Mouse (Mus musculus) cortical plate, adult 2 months (tissue): ENCODE measurements around the gene Stat5b. TPM values are rescaled to one million over a fixed set of nuclear protein-coding genes. Genes with fewer than 3 reads are reported as not detected.
"Not testable (repeated sequence)": the region's sequence is repeated elsewhere in the genome, so short reads cannot be mapped to it uniquely, and the experiment has no call there.

Source experiments
- H3K27ac ChIP-seq: fragments of 200-500 bp; 2 replicates; pipeline ENCODE4 v1.5.1; 2012; ENCODE audit warnings: low read length, control low read depth, inconsistent platforms; ENCODE audit not compliant: insufficient read depth
- H3K4me1 ChIP-seq: fragments of 200-500 bp; 2 replicates; pipeline ENCODE4 v1.6.1; 2011; ENCODE audit warnings: low read length; ENCODE audit not compliant: control insufficient read depth, insufficient read depth
- H3K4me3 ChIP-seq: fragments of 200-500 bp; 2 replicates; pipeline ENCODE4 v1.5.1; 2011; ENCODE audit warnings: mild to moderate bottlenecking, low read length, control low read depth; ENCODE audit not compliant: insufficient read depth
- CTCF ChIP-seq: fragments of 200-500 bp; IDR thresholded peaks from 2 replicates; pipeline ENCODE4 v1.5.1; 2011; ENCODE audit warnings: mild to moderate bottlenecking, control low read depth, low read length; ENCODE audit not compliant: insufficient read depth; ENCODE audit errors: extremely low read depth
- POLR2A ChIP-seq: fragments of 200-500 bp; IDR thresholded peaks from 2 replicates; pipeline ENCODE4 v1.6.1; 2011; ENCODE audit warnings: mild to moderate bottlenecking, low read length, control low read depth; ENCODE audit not compliant: insufficient read depth; ENCODE audit errors: extremely low read depth
- polyA plus RNA-seq: library from polyadenylated mRNA; depleted of rRNA; stranded (reverse); fragments of >200 nt; gene quantifications from 2 replicates; pipeline ENCODE4 v1.2.3, GENCODE M21; 2012

Stat5b gene
- polyA plus RNA-seq, 1 experiment: 19.7 TPM

DNA sequence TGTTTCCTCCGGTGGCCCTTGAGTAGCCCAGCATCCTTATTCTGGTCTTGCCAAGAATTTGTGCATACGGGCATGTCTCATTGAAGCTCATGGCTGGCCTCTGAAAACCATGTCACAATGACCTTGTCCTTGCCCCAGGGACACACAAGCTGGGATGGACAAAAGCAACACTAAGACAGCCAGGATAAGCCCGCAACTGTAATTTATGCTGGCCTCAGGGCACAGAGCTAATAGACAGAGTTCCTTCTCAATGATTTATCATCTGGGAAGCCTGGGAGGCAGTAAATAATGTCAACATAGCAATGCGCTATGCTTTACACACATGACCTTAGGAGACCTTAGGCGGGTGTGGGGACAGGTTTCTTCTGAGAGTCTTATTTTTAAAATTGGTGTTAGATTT, 51.1 kb downstream of the Stat5b start:
- no peak overlapping the region for H3K4me3 ChIP-seq
- no peak overlapping the region for H3K27ac ChIP-seq
- no peaks in the 10 kb centered on the region for H3K4me1 ChIP-seq
- TF ChIP-seq CTCF (no peak), POLR2A (no peak)

DNA sequence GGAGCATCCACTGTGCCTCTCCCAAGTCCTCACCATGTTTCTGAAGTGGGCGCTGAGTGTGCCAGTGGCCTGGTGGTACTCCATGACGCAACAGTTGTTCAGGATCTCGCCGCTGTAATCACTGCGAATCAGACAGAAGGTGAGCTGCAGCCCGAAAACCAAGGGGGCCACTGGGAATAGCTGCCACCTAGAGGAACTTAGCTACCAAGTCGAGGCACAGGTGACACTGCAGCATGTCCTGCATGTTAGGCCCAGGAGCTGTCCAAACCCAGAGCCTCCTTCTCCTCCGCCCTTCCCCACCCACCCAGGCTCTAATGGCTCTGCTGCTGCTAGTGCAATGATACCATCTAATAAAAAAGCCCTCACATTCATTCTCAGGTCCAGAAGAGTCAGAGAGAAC, 53.9 kb downstream of the Stat5b start:
- no peak for TF ChIP-seq POLR2A
- no peak for TF ChIP-seq CTCF
- no peak overlapping the region for H3K4me3 ChIP-seq
- no peaks in the 10 kb centered on the region for H3K4me1 ChIP-seq
- H3K27ac ChIP-seq: no peak overlapping the region

DNA sequence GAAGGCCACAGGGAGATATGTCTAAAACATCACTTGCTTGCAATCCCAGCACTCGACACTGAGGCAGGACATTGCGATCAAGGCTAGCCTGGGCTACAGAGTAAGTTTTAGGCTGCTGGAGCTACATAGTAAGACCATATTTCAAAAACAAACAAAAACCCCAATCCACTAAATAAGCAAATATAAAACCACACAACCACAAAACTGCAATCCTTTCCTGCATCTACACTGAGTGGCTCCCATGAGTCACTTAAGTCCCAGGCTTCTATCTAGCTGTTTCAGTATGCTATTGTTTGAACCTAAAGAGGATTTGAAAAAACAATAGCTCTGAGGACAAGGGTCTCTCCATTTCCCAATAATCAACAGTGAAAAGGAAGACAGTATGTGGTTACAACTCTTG, 55.1 kb downstream of the Stat5b start:
- no peak for TF ChIP-seq CTCF
- TF ChIP-seq POLR2A: no peak
- no peak overlapping the region for H3K27ac ChIP-seq
- H3K4me1 ChIP-seq: no peaks in the 10 kb centered on the region
- H3K4me3 ChIP-seq: no peak overlapping the region

DNA sequence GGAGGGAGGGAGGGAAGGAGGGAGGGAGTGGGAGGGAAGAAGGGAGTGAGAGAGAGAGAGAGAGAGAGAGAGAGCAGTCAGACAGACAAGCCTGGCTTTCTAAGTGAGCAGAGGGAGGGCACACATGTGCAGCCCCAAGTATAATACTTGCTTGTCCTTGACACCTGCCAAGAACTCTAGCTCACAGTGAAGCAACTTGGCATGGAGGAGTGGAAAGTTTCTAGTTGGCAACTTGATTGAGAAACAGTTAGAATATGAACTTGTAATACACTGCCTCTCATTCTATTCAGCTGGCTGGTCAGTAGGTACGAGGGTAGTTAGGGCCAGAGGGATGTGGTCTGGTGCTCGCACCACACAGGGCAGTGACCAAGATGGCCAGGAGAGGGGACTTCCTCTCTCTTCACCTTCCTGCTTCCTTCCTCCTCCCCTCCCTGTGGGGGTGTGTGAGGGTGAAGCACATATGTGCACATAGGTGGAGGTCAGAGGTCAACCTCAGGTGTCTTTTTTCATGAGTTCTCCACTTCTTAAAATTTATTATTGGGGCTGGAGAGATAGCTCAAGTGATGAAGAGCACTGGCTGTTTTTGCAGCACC, 59.0 kb downstream of the Stat5b start:
- Histone ChIP-seq H3K27ac (no peak overlapping the region), H3K4me3 (no peak overlapping the region), H3K4me1 (no peaks in the 10 kb centered on the region)
- TF ChIP-seq POLR2A (no peak), CTCF (no peak)

DNA sequence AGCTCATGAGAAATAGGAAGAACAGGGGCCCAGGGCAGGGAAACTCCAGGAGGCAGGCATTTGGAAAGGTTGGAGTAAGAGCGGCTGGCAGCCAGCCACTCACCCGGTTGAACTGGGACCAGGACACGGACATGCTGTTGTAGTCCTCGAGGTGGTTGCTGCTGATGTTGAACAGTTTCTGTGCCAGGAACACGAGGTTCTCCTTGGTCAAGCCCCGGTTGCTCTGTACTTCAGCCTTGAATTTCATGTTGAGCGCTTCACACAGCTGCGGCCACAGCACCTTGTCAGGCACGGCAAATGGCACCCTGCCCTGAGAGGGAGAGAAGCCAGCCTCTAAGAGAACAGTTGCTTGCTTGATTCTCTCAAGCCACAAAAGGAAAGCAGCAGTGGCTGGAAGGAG, 59.9 kb downstream of the Stat5b start:
- not testable (repeated sequence) for H3K4me3 ChIP-seq, H3K27ac ChIP-seq, H3K4me1 ChIP-seq

DNA sequence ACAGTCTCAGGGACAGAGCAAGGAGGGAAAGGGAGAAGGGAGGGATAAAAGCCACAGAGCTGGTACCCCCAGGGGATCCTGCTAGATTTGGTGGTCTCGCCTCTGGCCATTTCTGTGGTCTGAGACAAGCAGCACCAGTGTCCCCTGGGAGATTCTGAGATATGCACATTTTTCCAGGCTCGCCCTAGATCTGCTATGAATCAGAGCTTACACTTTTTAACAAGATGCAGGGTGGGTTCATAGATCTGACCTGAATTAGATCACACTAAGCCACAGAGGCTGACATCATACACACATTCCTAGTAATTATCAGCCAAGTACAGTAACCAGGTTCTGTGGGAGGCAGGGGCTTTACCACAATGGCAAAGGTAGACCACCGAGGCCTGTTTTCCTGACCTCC, 60.8 kb downstream of the Stat5b start:
- Histone ChIP-seq H3K27ac (no peak overlapping the region), H3K4me3 (no peak overlapping the region), H3K4me1 (no peaks in the 10 kb centered on the region)
- no peak for TF ChIP-seq CTCF
- TF ChIP-seq POLR2A: no peak

DNA sequence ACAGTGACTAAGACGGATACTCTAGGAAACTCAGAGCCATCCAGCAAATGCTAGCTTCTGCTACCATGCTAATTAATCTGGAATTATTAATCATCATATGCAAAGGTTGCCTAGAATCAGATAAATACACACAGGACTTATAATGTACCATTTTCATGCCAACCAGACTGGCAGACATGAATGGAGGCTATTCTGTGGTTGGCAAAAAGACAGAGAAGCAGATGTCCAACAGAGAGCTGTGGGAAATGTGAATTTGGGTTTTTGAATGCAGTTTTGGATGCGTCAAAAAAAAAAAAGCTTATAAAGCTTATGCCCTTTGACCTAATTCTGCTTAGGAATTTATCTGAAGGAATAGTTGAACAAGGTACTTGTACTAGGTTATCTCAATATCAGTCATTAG, 64.8 kb downstream of the Stat5b start:
- TF ChIP-seq CTCF: no peak
- TF ChIP-seq POLR2A: no peak
- no peaks in the 10 kb centered on the region for H3K4me1 ChIP-seq
- H3K27ac ChIP-seq: no peak overlapping the region
- no peak overlapping the region for H3K4me3 ChIP-seq

DNA sequence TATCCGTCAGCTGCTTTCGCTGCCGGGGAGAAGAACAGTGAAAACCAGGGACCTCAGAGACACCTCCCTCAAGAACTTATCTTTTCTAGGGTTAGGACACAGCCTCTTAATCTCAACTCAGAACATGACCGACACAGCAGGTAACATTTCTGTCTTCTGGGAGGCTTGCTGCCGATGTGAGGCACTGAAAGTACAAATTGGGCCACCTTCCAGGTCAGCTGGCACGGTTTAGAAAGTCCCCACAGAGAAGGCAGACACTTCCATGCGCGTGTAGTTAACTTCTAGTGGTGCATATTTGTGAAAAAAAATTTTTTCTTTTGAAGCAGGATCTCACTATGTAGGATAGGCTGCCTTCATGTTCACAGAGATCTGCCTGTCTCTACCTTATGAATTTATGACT, 66.2 kb downstream of the Stat5b start:
- TF ChIP-seq CTCF (no peak), POLR2A (no peak)
- no peak overlapping the region for H3K4me3 ChIP-seq
- H3K4me1 ChIP-seq: no peaks in the 10 kb centered on the region

DNA sequence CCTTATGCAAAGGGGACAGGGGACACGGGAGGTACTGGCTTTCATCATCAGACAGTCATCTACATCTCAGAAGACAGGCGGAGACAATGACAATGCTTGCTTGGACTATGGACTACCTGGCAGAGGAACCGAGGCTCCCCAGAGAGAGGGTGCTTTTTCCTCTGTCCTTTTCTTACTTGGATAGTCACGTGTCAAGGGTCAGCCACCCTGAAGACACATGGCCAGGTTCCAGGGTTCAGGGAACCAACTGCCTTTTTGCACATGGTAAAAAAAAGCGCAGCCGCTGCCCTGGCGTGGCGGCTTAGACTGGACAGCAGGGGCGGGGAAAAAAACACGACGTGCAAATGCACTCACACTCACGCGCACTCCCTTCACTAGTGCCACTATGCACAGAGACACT, 68.0 kb downstream of the Stat5b start:
- Histone ChIP-seq H3K4me1 (no peaks in the 10 kb centered on the region), H3K4me3 (no peak overlapping the region), H3K27ac (no peak overlapping the region)
- TF ChIP-seq CTCF (no peak), POLR2A (no peak)

More for the DNA sequence above, 66.2 kb downstream of the Stat5b start:
- H3K27ac ChIP-seq: no peak overlapping the region

DNA sequence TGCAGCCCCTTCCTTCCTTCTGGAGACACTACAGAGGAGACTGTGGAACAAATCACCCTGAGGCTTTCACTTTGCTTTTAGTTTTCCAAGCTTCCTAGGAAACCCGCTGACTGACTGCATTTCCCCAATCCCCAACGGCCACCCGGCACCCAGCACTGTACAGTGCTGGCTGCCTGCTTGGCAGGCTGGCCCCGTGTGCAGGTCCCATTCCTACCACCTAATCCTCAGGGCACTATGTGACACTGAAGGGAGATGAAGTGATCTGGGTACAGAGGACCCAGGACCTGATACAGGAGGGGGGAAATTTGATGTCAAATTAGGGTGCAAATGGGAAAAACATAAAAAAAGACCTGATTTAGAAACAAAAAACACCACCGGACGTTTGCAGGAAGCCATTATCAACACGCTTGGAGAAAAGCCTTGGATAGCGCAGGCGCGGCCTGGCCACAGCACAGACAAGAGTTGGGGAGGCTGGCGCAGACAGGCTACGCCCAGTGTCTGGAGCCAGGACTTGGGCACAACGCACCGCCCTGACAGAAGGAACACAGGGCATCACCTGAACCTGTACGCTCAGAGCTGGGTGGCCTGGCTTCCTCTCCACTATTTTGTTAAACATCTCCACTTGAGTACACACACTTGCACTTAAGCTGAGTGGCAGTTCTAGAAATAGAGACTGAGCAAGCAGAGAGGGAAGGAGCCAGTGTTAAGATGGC, 68.6 kb downstream of the Stat5b start:
- Histone ChIP-seq H3K27ac (no peak overlapping the region), H3K4me3 (no peak overlapping the region), H3K4me1 (no peaks in the 10 kb centered on the region)
- TF ChIP-seq POLR2A: no peak
- TF ChIP-seq CTCF: no peak
